Mouse (Mus musculus): ENCODE measurements around the gene Cdk4. TPM values are rescaled to one million over a fixed set of nuclear protein-coding genes. Genes with fewer than 3 reads are reported as not detected.
A peak's percentile ranks its signal among the peaks of the same experiment; 100 is the strongest.

The Cdk4 gene
- total RNA-seq, 2 experiments from 2014 or later: 43.3 to 46.9 TPM

DNA sequence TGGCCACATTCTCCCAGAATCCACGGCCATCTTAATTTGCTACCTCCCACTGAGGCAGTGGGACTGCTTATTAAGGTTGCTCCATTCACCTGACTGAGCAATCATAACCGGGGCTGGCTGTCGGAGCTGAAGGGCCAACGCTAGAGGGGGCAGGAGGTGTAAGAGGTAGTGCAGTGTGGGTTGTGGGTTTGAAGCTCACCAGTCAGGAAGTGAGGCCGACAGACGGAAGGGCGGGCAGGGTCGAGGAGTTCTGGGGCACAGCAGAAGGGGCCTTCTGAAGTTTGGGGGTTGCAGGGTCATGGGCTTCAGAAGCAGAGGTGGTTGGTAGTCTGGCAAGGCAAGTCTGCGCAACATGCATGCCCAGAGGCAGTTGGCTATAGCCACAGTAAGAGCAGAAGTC, 11.7 kb downstream of the Cdk4 start, which contains the start of gene Agap2:
Gene Agap2 (plus strand): TSS at position 205 of the 400 bp plus-strand sequence.
- DNase-seq: no peak

DNA sequence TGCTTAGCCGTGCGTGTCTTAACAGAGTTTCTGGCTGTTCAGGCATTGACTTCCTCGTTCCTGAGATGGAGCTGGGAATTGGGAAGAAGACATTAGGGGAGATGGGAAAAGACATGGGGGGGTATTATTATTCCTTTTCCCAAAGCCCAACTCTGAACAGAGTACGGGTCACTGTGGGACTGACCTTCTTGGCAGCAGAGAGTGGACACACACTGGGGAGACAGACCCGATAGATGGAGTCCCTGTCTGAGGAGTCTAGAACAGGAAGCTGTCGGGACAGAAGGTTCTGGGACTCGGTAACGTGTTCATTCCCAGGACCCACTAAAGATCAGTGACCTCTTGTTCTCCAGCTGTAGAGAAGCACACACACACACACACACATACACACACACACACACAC, 12.3 kb downstream of the Cdk4 start:
- DNase-seq: no peak

DNA sequence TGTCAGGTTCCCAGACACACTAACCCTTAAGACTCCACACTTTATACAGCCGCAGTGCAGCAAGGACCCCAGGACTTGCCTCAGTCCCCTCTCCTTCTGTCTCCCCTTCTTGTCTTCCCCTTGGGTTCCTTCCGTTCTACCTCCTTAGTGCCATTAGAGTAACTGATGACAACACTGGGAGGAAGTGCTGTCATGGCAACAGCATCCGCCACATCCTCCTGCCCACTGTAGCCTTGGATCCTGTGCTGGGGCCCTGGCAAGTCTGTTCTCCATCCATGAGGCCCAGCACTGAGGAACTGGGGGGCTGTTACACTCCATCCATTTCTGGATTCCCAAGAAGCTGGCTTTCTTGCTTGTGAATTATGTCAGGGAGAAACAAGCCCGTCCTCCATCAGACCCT, 12.7 kb downstream of the Cdk4 start:
- DNase-seq: no peak

DNA sequence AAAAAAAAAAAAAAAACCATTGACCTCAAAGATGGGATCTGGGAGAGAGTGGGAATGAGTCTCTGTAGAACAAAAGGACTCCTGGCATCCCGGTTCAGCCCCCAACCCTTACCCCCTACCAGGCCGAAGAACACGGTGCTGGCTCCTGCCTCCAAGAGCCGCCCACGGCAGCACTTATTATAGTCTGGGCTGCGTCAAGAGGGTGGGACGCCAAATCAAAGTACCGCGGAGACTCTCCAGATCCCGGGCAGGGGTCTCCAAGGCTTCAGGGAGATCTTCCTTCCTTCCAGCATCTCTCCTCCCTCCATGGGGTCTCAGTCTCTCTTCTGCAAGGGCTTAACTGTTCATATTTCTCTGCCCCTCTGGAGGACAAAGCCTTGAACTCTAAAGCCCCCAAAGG, 14.2 kb downstream of the Cdk4 start:
- DNase-seq: no peak

DNA sequence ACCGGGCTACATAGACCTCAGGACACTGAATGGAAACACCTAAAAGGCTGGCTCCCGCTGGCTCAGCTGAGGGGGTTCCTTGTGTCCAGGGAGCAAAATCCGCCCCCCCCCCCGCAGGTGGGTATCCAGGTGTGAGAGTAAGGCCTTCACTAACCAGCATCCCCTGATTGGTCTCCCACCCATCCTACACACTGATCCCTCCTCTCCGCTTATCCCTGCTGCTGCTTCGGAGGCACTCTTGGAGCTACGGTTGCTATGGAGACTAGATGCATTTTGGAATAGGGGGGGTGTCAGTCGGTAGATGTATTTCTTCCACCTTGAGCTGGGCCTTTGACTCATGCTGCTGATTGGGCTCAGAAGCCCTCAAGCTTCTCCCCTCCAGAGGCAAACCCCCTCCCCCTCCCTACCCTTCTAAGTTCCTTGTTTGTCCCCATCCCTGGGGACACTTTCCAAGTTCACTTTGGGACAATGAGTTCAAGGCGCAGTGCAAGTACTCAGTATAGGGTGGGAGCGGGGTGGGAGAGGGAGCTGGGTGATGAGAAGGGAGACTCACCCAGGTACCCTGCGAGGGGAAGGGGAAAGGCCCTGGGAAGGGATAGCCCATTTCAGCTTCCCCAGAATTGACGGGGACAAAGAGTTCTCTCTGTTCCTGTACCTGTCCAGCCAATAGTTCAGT, 14.8 kb downstream of the Cdk4 start:
- no peak for DNase-seq

DNA sequence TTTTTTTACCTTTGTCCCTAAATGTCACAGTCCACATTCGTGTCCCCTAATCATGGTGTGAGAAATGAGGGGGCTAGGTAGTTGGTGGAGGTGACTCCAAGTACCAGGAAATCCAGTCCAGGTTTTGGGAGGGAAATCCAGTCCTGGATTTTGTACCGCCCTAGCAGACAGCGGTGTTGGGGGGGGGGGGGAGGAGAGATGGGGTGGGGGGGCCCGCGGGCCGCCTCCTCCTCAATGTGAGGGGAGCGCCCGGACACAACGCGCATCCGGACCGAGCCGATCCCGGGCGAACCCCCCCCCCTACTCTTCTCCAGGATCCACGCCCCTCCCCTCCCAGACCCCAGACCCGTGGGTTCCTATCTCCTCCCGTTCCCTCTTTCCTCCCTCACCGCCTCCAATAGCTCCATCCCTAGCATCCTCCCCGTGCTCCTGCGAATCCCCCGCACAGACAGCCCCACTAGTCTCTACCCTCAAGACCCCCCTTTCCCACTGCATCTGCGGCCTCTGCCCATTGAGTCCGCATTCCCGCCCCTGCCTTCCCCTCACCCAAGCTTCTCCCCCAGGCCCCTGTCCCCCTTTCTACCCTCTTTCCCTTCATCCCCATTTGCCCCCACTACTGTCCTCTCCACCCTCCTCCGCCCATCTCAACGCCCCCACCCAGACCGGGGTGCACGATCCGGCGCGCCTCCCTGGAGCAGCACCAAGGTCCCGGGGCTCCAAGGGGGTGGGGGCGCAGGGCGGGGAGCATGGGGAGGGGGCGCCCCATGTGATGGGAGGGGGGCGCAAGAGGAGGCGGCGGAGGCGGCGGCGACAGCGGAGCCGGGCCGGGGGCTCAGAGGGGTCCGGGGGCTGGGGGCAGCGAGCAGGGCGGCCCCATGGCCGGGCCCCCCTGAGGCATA, 15.6 kb downstream of the Cdk4 start:
- no peak for DNase-seq

DNA sequence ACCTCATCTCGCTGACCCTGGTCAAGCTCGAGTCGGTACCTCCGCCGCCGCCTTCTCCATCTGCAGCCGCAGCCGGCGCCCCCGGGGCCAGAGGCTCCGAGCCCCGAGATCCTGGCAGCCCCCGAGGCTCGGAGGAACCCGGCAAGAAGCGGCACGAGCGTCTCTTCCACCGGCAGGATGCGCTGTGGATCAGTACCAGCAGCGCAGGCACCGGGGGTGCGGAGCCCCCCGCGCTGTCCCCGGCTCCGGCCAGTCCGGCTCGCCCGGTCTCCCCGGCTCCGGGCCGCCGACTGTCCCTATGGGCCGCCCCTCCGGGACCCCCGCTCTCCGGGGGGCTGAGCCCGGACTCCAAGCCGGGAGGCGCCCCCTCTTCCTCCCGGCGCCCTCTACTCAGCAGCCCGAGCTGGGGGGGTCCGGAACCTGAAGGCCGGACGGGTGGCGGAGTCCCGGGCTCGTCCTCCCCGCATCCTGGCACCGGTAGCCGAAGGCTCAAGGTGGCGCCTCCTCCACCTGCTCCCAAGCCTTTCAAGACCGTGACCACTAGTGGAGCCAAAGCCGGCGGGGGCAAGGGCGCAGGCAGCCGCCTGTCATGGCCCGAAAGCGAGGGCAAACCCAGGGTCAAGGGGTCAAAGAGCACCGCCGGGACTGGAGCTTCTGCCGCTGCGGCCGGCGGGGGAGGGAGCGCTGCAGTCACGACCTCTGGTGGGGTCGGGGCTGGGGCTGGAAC, 16.5 kb downstream of the Cdk4 start:
- no peak for DNase-seq

DNA sequence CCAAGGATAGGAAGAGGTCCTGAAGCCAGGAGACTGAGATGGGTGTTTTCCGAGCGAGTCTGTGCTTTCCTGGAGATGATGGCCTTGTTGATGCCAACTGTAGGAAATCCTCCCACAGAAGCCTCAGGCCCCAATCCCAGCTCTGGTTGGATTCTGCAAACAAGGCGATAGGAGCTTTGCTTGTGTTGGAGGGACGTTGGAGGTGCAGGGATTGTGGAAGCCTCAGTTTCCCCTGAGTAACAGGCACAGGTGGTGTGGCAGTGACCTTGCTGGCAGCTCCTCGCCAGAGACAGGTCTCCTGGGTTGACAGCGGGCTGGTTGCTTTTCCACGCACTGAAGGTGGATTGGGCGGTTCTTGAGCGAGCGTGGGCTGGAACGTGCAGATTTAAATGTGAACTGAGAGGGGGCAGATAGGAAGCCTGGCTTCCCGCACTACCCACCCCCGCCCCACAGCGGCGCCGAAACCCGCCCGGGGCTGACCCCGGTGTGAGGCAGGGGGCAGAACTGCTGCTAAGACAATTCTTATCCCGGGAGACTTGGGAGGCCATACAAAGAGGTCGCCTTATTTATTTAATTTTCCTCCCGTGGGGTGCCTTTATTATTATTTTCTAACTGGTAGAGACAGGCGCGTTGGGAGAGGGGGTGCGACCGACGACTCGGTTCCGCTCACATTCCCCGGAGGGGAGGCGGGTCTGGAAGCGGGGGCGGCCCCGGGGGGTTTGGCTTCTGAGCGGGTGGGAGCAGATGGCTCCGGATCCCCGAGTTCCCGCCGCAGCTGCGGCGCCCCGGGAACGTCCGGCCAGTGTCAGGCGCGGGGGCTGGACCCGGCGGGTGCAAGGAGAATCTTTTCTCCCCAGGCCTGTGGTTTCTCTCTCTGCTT, 17.8 kb downstream of the Cdk4 start:
- DNase-seq: peak; percentile 72

DNA sequence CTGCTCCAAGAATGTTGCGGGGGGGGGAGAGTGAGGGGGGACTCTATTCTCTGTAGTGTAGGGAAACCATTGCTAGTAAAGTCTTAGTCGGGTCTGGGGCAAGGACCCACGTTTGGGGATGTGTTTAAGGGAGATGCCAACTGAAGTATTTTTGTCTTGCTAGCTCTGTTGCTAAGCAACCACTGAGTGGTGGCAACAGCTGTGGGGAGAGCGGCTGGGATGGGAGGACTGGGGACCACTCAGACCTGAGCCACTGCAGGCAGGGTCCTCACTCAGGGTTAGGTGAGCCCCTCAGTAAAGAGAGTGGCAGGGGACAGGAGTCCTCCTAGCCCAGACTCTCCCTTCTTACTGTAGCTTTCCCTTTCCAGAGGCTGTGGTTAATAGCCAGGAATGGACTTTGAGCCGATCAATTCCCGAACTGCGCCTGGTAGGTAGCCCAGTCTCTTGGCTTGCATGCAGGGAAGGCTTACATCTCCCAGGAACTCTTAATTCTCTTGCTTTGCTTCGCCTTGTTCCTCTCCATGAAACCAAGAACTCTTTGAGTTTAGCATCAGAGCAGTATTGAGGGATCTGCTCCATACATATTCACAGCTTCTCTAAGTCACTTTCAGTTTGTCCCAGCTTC, 18.8 kb downstream of the Cdk4 start:
- no peak for DNase-seq

DNA sequence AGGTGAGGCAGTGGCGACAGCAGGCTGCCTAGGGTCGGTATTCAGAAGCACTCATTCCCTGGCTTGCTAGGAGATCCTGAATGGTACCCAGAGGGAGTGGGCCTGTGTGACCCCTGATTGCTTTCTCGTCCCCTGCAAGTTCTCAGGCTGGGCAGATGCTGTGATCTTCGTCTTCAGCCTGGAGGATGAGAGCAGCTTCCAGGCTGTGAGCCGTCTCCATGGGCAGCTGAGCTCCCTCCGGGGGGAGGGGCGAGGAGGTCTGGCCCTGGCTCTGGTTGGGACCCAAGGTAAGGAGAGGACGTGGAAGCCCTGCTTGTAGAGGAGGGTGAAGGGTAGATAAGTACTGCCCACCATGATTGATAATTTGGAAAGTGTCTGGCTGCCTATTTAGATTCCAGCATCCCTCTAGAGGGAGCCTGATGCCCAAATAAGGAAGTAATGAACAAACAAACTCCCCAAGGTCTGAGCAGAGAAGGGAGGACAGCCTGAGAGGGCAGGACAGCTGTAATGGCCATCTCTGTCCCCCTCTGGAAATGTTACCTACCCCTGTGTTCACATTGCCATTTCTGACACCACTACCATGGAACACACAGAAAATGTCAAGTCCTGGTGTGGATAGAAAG, 20.1 kb downstream of the Cdk4 start:
- no peak for DNase-seq

DNA sequence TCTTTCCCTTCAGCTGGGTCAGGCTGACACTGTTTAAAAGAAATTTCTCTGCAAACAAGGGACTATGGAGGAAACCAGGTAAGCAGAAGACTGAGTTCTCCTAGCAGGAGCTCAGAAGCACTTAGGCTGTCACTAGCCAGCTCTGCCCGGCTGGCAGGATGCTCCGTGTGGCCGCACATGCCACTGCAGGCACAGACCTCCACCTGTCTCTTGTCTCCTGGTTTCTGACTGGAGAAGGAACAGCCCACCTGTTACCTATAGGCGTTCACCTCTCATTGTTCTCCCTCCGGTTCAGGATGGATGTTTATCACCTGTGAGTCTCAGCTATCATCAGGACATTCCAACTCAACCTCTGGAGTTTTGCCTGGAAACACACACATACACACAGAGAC, 20.6 kb downstream of the Cdk4 start:
- no peak for DNase-seq

DNA sequence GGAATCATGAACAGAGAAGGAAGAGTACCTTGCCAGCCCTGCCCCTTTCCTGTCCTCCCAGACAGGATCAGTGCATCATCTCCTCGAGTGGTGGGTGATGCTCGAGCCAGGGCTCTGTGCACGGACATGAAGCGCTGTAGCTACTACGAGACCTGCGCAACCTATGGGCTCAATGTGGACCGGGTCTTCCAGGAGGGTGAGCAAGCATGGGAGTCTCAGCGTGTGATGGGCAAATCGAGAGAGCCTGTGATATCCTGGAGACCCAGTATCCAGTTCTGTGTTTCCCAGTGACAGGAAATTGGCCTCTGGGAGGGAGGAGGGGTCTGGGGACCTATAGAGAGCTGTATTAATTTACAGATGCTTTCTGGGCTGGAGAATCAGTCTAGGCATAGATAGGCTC, 21.7 kb downstream of the Cdk4 start:
- no peak for DNase-seq

DNA sequence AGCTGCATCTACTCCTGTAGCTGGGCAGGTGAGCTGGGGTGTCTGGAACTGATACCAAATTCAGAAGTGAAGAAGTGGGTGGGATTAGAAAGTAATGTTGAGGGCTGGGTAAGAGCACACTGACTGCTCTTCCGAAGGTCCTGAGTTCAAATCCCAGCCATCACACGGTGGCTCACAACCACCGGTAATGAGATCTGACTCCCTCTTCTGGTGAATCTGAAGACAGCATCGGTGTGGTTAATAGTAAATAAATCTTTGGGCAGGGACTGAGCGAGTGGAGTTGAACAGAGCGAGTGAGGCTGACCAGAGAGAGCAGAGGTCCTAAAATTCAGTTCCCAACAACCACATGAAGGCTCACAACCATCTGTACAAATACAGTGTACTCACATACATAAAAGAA, 22.3 kb downstream of the Cdk4 start:
- DNase-seq: no peak

DNA sequence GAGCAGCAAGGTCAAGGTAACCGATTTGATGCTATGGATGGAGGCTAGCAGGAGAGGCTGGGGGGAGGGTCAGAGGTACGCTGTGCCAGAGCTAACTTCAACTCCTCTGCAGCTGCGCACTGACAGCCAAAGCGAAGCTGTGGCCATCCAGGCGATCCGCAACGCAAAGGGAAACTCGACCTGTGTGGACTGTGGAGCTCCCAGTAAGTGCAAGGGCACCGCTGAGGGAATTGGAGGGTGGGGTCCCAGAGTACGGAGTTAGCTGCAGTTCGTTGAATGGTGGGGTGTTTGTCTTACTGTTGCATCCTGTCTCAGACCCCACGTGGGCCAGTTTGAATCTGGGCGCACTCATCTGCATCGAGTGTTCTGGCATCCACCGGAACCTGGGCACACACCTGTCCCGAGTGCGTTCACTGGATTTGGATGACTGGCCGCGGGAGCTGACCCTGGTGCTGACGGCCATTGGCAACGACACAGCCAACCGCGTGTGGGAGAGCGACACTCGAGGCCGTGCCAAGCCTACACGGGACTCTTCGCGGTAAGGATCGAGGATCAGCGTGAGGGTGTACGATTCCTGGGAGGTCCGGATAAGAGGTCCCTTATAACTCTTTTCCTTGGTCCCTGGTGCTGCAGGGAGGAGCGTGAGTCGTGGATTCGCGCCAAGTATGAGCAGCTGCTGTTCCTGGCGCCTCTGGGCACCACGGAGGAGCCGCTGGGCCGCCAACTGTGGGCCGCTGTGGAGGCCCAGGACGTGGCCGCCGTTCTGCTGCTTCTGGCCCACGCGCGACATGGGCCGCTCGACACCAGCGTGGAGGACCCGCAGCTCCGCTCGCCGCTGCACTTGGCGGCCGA, 27.5 kb downstream of the Cdk4 start:
- DNase-seq: no peak

DNA sequence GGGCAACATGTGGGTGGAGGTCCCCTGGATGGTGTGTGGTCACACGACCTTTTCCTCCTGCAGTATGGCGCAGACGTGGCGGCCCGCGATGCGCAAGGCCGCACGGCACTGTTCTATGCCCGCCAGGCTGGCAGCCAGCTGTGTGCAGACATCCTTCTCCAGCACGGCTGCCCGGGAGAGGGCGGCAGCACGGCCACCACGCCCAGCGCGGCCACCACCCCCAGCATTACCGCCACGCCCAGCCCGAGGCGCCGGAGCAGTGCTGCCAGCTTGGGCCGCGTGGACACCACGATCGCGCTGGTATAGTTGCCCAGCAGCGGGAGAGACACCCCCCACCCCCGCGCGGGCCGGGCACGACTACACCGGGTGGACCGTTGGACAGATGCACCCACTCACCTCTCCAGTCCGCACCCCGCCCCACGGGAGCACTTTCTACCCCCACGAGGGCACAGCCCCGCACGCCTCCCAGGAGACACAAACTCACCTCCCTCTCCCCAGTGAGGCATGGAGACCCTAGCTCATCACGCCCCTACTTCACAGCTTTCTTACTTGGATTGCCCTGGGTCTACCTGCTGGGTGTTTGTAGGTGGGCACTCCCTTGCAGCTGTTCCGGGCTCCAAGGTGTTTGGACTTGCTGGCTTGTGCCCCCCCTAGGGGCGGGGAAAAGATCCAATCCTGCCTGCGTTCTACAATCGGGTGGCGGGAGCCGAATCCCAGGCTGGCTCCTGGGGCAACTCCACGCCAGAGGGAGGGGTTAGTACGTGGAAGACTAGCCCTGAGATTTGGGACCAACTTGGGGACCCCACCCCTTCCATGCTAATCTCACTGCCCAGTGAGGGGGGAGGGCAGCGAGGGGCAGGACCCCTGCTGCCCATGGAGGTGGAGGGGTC, 28.4 kb downstream of the Cdk4 start:
- no peak for DNase-seq

DNA sequence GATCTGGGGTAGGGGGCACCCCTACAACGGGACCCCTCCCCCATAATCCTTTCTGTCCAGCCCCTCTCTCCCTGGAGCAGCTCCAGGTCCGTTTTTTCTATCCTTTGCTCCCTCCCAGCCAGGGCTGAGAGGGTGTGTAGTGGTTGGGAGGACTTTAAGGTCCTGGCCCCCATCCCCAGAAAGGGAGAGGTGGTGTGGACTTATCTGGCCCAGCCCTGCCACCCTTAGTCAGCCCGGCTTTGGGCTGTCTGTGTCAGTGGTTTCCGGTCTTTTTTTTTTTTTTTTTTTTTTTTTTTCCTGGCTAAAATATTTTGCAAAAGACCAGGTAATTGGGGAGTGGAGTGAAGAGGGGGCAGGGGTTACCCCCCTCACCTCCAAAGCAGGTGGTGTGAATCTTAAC, 29.4 kb downstream of the Cdk4 start:
- DNase-seq: no peak

DNA sequence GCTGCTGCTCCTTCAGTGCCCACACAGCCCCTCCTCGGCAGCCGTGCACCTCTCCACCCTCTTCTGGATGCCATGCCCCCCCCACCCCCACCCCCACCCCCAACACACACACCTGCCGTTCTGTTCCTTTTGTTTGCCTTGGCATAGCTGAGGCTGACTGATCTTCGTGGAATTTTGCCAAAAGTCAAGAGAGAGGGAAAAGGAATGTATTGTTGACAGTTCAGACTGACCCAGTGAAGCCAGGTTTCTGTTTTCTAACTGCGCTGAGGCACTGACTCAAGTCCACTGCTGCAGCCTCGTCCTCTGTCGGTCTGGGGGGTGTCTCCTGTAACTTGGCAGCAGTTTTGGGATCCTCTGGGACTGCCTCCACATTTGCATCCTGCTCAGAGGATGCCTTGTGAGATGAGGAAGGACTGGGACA, 31.1 kb downstream of the Cdk4 start:
- no peak for DNase-seq

DNA sequence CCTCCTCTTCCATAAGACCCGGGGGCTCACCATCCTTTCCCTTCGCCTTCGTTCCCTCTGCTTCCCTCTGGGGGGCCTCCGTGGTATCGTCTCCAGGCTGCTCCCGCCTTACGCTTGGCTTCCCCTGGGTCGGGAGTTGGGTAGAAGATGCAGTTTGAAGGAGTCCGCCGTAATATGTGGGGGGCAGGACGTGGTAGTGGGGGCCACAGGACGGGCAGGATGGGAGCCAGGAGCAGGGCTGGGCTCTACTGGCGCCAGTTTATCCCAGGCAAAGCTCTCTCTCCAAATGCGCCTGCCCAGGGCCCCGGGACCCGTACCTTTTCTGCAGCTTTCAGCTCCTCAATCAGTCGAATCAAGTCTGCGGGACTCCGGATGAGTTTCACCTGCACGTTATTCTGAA, 35.2 kb downstream of the Cdk4 start:
- no peak for DNase-seq

DNA sequence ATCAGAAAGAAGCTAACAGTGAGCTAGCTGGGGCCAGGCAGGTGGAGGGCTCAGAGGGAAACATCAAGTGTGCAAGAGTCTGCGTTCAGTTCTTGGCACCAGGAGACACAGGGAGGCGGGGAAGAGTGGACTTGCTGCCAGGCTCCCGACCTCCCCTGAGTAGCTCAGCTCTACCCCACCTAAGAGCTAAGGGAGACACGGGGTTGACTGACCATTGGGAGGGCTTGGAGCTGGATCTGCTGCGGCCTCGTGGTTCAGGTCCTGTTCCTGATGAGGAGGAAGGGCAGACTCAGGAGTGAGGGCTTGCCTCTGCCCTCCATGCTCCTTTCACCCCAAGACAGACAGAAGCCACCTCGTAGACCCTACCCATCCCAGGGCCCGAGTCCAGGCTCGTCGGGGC, 35.9 kb downstream of the Cdk4 start:
- DNase-seq: no peak
